Mouse (Mus musculus): ENCODE measurements around the gene Il18bp. TPM values are rescaled to one million over a fixed set of nuclear protein-coding genes. Genes with fewer than 3 reads are reported as not detected.
"Not testable (repeated sequence)": the region's sequence is repeated elsewhere in the genome, so short reads cannot be mapped to it uniquely, and the experiment has no call there.

Il18bp gene
- 1 to 10 TPM; 4.0 to 9.1 TPM for total RNA-seq (2021)

DNA sequence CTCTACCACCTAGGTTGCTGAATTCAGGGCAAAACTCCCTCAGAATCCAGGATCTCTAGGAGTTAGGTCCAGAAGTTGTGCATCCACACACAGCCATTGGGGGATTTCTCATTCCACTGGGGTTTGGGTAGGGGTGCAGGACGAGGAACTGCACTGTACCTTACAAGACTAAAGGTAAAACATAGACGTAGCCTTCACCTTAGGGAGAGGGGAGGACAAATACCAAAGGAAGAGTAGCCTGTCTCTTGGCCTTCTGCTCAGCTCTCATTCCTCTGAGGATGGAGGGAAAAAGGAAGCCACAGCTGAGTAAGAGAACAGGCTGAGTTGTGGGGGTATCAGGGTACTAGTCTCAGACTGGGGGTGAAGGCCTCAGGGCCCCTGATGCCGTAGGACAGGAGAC, at the start of gene Il18bp:
Gene Il18bp (minus strand): TSS at position 101 of the 400 bp plus-strand sequence.
- no peak for DNase-seq (ENCODE audit: extremely low spot score in 1 of 2, low spot score in 1 of 2)

DNA sequence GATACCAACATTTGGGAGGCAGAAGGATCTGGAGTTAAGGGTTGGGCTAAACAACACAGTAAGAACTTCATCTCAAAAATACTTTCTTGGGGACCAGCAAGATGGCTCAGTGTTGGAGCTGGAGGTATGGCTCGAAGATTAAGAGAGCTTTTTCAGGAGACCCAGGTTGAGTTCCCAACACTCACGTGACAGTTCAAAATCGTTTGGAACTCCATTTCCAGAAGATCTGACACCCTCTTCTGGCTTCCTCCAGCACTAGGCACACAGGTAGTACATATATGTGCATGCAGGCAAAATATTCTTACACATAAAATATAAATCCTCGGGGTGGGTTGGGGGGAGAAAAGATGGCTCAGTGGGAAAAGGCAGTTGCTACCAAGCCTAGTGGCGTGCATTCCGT, 47.9 kb upstream of the Il18bp start:
- no peak for DNase-seq (ENCODE audit: extremely low spot score in 1 of 2, low spot score in 1 of 2)

DNA sequence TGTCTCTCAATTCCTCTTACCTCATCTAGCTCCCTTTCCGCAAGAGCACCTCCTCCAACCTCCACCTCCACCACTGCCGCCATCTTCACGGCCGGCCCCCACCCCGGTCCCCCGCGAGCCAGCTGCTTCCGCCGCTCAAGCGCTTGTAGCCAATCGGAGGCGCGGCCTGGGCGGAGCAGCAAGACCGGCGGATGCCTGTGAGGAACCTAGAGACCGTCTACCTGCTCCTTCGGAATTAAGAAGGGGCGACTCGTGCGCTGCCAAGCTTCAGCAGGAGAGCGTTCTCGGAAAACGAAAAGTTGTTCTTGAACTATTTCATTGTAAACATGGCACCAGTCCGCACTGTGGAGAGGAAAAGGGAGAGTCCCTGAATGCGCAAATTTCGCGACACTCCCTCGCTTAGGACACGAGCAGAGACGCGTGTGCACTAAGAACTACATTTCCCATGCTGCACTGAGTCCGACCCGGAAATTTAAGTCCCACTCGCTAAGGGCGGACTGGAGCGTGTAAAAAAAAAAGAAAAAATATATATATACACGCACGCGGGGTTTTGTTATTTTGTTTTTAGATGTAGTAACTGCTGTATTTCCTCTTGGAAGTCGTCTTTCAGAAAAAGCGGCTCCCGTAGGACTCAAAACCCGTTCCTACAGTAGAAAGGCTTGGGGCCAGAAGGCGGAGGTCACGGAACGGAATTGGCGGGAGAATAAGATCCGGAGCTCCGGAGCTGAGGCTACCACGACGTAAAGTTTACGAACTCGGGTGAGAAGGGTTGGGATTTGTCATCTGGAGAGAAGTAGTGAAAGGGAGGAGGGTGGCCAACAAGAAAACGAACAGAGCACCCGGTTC, 46.8 kb upstream of the Il18bp start, which contains the start of the genes Rnf121, Xndc1 and Xntrpc:
Gene Rnf121 (minus strand): TSS at position 424 of the 846 bp plus-strand sequence.
Gene Xndc1 (plus strand): TSS at position 466 of the 846 bp plus-strand sequence.
Gene Xntrpc (plus strand): TSS at position 668 of the 846 bp plus-strand sequence.
- peak; percentile 77 to 90 for DNase-seq (ENCODE audit: extremely low spot score in 1 of 2, low spot score in 1 of 2)

DNA sequence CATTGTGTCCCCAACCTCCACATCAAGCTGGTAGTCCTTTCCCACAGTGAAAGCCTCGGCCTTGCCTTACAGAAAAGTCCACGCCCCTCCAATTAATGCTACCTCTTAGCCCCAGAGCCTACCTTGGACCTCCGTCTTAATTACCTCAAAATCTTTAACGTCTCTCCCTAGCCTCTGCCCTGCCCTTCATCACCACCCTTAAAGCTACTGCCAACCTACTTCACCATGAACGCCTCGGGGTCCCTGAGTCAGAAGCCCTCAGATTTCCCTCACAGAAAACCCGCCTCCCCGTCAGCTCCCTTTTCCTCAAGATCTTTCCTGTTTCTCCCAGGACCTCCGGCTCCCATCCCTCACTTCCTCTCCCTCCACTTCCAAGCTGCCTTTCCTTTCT, 46.2 kb upstream of the Il18bp start:
- no peak for DNase-seq (ENCODE audit: extremely low spot score in 1 of 2, low spot score in 1 of 2)

DNA sequence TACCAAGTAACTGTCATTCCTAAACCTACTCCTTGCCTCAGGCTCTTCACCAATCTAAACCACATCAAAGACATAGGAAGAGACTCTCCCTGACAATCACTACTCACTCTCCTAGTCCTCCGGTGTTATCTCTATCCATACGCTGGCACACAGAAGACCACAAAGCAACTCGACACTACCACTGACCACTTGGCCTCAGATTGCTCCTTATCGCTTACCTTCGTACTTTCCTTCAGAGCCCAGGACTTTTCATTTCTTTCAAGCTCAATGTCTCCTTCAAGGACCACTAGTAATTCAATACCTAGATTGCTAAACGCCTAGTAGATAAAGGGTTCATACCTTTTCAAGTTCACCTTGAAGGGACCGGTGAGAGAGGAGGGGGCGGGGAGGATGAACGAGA, 45.4 kb upstream of the Il18bp start:
- no peak for DNase-seq (ENCODE audit: extremely low spot score in 1 of 2, low spot score in 1 of 2)

DNA sequence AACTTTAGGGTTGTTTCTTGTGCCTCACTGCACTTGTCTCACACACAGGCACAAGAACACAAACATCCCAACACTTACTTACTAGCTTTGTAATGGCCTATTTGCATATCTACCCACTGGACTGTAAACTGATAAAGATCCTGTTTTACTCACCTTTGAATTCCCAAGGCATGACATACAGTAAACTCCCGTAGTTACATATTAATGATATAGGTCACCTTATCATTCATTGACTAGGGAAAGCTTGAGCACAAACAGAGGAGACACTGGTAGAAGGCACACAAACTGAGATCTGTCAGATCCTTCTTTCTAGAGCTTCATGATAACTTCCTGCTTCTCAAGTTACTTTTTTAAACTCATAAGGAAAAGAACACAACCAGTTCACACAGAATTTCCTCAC, 43.7 kb upstream of the Il18bp start:
- no peak for DNase-seq (ENCODE audit: extremely low spot score in 1 of 2, low spot score in 1 of 2)

DNA sequence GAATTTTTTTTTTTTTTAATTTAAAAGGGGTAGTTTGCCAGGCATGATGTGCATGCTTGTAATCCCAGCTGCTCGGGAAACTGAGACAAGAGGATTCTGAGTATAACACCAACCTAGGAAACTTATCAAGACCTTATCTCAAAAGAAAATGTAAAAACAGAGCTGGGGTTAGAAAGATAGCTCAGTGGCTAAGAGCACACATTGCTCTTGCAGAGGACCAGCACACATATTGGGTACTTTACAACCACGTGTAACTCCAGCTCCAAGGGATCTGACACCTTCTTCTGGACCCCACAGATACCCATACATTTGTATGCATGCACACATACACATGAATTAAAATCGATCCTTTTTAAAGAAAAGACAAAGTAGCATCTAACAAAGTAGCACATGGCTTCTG, 42.9 kb upstream of the Il18bp start:
- no peak for DNase-seq (ENCODE audit: extremely low spot score in 1 of 2, low spot score in 1 of 2)

DNA sequence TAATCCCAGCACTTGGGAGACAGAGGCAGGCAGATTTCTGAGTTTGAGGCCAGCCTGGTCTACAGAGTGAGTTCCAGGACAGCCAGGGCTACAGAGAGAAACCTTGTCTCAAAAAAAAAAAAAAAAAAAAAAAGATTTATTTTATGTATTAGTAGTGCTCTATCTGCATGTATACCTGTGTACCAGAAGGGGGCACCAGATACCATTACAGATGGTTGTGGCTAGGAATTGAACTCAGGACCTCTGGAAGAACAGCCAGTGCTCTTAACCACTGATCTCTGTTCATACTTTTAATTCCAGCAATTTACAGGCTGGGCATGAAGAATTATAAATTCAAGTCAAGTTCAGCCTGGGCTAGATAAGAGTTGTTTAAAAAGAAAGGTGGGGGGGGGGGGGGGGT, 30.0 kb upstream of the Il18bp start:
- DNase-seq (ENCODE audit: extremely low spot score in 1 of 2, low spot score in 1 of 2), result not testable (repeated sequence)

DNA sequence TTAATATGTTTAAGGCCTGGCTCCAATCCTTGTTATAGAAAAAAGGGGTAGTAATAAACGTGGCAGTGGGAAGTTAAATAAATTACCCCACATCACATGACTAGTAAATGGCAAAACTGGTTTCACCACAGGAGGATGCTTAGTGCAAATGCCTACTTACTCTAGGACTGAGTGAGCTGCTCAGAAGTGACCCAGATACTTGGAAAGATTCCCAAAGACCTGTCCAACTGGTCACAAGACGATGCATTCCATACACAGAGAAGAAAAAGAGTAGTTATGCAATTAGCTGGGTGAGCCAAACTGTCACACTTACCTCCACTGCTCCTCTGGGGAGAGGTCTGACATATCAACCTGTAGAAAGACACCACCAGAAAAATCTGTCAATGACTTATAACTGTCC, 23.8 kb upstream of the Il18bp start:
- DNase-seq (ENCODE audit: extremely low spot score in 1 of 2, low spot score in 1 of 2), result no peak

DNA sequence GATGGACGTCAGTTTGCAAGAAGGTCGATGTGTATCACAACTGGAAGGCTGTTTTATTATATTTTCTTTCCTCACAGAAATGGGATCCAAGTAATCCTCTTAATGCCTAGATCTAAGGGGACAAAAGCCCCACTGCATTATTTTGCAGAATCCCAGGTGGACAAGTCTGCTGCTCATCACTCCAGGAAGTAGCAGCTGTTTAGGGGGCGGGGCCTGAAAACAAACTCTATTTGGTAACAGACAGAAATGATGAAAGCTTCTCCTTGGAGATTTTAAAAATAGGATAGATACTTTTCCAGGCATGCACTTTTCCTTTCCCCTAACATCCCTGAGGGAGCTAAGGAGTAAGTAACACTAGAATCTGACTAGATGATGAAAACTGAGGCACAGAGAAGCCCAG, 18.8 kb upstream of the Il18bp start:
- no peak for DNase-seq (ENCODE audit: extremely low spot score in 1 of 2, low spot score in 1 of 2)

DNA sequence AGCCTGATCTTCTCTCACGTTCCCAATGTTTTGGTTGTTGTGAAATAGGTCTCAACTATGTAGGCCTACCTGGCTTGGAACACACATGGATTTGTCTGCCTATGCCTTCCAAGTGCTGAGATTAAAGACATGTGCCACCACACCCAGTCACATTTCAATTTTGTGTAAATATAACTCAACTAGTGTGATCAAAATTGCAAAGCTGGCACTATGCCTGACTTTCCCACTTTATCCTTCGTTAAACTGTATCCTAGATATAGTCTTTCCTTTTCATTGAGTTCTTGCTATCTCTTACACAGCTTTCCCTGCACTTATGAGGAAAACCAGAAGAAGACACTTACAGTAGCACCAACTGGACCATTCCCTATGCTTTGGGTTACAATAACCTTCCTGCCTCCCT, 17.0 kb upstream of the Il18bp start:
- no peak for DNase-seq (ENCODE audit: extremely low spot score in 1 of 2, low spot score in 1 of 2)

DNA sequence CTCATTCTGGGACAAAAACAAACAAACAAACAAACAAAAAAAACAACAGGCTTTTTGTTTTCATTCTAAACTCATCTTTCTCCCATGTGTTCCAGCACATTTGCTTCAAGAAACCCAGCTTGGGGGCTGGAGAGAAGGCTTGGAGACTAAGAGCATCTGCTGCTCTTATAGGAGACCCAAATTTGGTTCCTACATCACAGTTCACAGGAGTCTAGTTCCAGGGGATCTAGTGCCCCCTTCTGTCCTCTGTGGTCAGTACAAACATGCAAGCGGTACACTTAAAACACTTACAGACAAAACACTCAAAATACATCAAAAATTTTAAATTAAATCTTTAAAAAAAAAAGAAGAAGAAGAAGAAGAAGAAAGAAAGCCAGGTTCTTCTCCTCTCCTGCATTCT, 16.4 kb upstream of the Il18bp start:
- DNase-seq (ENCODE audit: extremely low spot score in 1 of 2, low spot score in 1 of 2), result no peak

DNA sequence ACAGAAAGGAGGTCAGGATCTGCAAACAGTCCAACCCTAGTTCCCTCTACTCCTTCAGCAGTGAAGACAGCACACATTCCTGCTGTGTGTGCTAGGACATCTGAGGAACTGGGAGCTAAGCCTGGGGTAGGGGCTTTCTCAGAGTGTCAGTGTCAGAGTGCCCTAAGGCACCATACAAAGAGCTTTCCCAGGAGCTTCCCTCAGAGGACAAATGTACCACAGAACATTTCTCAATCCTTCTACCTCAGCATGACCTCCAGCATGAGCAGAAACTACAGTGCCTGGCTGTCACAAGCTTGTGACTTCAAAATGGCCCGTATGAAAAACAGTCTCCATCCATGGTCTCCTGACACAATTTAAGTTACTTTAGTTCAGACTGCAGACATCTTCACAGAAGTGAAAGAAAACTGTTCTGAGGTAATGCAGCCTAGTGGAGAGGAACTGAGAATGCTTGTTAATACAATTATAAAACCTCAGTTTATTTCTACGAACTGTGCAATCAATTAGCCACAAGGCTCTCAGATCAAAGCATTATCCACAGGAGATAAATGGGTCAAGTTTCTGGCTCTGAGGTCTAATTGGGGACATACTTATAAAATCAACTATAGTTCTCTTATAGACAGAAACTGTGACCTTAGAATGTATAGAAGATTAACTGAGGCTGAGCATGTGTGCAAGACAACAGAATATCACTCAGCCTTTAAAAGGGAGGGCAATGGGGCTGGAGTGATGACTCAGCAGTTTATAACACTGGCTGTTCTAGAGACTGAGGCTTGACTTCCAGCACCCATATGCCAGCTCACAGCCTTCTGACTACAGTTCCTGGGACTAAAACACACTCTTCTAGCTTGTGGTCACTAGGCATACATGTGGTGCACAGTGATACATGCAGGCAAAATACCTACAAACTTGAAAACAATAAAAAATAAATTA, 7.0 kb upstream of the Il18bp start:
- DNase-seq (ENCODE audit: extremely low spot score in 1 of 2, low spot score in 1 of 2), result no peak

DNA sequence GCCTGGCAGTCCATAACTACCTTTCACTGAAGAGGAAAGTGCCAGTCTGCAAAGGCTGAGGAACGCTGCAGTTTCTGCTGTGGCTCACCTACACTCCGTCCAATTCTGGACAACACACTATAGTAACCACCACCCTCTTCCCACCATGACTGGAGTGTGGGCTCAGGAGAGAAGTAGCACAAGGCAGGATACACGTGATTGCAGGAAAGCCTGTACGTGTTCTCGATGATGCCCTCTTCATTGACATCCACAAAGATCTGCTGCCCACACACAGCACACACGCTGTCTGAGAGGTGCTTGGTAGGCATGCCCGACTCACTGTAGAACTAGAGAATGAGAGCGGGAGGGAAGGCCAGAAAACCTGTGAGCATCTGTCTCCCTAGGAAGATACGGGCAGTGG, 5.3 kb upstream of the Il18bp start:
- no peak for DNase-seq (ENCODE audit: extremely low spot score in 1 of 2, low spot score in 1 of 2)

DNA sequence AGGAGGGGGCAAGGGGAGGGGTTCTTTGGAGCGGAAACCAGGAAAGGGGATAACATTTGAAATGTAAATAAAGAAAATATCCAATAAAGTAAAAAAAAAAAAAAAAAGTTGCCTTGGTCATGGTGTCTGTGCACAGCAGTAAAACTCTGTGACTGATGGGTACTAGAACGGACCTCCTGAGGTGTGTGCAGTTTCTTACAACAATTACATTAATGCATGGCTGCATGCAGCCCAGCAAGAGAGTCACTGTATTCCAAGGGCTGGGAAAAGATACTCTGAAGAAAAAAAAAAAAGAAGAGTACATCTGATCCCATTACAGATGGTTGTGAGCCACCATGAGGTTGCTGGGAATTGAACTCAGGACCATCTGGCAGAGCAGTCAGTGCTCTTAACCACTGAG, 2.4 kb upstream of the Il18bp start:
- not testable (repeated sequence) for DNase-seq (ENCODE audit: extremely low spot score in 1 of 2, low spot score in 1 of 2)

DNA sequence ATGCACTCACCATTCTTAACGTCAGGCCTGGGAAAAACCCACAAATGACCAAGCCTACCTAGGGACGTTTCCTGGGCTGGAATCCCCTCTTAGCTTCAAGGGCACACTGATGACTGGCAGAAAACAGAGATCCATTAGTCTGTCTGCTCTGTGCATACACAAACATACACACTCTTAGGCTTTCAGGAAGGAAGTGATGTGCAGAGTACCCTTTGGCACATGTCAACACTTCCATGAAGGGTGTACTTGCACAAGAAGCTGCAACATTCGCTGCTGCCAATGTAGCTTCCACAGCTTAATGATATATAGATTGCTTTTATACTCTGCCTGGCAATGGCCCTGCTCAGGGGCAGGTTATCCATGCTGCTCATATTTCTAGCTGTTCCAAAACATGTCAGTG, 872 bp upstream of the Il18bp start:
- no peak for DNase-seq (ENCODE audit: extremely low spot score in 1 of 2, low spot score in 1 of 2)

DNA sequence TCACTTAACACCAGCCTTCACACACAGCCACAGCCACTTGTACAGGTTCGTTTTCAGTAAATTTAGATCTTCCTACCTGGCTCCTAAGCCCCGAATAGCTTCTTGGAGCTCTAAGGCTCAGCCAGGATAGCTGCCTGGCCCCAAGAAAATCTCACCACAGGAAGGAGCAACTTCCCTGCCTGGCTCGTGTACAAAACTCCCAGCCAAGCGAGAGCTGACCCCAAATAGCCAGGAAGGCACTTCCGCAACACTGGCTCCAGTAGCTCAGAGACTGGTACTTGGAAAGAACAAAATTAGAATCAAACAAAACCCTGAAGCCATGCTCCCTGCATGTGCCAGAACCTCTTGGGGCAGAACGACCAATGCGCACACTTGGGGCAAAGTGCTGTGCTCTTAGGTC, 456 bp downstream of the Il18bp start:
- no peak for DNase-seq (ENCODE audit: extremely low spot score in 1 of 2, low spot score in 1 of 2)

DNA sequence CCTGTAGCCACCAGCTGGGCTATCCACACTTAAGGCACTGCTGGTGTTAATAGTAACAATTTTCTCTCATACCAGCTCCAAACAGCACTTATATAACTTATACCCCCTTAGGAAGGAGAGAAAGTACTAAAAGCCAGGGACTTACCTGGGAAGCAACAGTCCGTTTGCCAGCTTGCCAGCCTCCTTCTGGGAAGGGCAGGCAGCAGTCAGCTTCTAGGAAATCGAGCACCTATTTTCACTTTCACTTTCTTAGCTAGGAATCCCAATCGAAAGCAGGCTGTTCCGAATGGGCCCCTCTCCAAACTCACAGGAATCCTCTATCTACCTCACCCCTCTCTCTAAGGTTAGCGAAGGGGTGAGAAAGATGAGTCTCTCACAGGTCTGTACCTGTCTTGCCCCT, 1.0 kb downstream of the Il18bp start:
- no peak for DNase-seq (ENCODE audit: extremely low spot score in 1 of 2, low spot score in 1 of 2)

DNA sequence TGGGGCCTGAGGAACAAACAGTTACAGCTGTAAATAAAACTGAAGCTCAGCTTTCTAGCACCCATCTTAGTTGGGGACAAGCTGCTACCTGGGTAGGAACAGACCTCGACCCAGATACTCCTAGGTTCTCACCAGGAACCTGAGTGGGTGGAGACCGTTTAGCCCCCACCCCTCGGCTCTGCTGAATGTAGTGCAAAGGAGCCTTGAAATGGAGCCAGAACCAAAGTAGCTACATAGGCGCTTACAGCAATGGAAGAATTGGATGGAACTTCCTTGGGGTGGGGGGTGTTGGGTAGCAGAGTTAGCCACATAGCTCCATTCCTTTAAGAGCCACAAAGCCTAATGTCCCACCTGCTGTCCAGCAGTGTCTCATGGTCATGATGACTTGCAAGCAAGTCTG, 1.6 kb downstream of the Il18bp start:
- no peak for DNase-seq (ENCODE audit: extremely low spot score in 1 of 2, low spot score in 1 of 2)

DNA sequence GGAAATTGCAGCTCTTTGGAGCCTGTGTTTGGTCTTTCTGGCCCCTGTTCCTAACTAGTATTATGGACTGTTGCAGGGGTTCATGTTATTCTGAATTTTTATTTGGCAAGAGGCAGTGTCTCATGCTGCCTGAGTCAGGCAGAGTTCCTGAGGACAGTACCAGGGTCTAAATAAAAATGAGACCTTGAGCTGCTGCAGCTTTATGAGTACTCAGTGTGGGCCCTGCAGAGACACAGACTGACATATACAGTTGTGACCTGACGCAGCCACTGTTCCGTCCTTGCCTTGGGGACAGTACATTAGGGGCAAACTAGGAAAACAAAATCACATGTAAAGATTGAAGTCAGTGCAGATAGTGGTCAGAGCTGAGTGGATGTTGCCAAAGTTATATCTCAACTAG, 3.5 kb downstream of the Il18bp start:
- no peak for DNase-seq (ENCODE audit: extremely low spot score in 1 of 2, low spot score in 1 of 2)

DNA sequence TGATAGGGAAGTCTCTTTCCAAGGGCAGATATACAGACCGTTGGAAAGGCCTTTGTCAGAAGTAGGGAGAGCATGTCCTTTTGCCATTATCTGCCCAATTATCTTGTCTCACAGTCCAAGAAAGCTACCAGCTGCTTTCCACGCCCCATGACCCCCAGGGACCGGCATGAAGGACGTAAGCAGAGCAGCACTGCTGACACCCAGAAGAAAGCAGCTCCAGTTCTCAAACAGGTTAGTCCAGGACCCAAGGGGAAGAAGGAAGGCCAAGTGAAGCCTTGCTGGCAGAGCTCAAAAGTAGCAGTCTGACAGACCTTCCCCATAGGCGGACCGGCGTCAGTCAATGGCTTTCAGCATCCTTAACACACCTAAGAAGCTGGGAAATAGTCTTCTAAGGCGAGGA, 5.1 kb downstream of the Il18bp start:
- no peak for DNase-seq (ENCODE audit: extremely low spot score in 1 of 2, low spot score in 1 of 2)
